Mouse (Mus musculus): ENCODE data around the gene Spata1.
"Not testable (repeated sequence)": the region's sequence is repeated elsewhere in the genome, so short reads cannot be mapped to it uniquely, and the experiment has no call there.

Gene Spata1

GRCm38 (mm10) chr3:146450371-146450841 is 49.1 kb downstream of the Spata1 start:
- DNase-seq, result peak; percentile 81 to 84

GRCm38 (mm10) chr3:146449745-146450250 is 49.8 kb downstream of the Spata1 start, which contains the start of gene Ctbs:
TSS of gene Ctbs (plus strand) at chr3:146449795.
- DNase-seq, result no peak

- DNase-seq, result no peak
Observed at GRCm38 (mm10) chr3:146448969-146449368, 50.6 kb downstream of the Spata1 start.

GRCm38 (mm10) chr3:146448372-146448771 is 51.2 kb downstream of the Spata1 start:
- DNase-seq, result no peak

- DNase-seq, result no peak
Observed at GRCm38 (mm10) chr3:146447598-146447997, 52.0 kb downstream of the Spata1 start.

- DNase-seq, result no peak
Observed at GRCm38 (mm10) chr3:146447156-146447555, 52.4 kb downstream of the Spata1 start.

GRCm38 (mm10) chr3:146444880-146445279 is 54.7 kb downstream of the Spata1 start:
- no peak for DNase-seq

- no peak for DNase-seq
Observed at GRCm38 (mm10) chr3:146443380-146443779, 56.2 kb downstream of the Spata1 start.

GRCm38 (mm10) chr3:146442936-146443335 is 56.6 kb downstream of the Spata1 start:
- no peak for DNase-seq

- DNase-seq, result no peak
Observed at GRCm38 (mm10) chr3:146442484-146442883, 57.1 kb downstream of the Spata1 start.

- DNase-seq, result no peak
Observed at GRCm38 (mm10) chr3:146440422-146440821, 59.1 kb downstream of the Spata1 start.

GRCm38 (mm10) chr3:146440011-146440410 is 59.5 kb downstream of the Spata1 start:
- no peak for DNase-seq

- DNase-seq, result no peak
Observed at GRCm38 (mm10) chr3:146436114-146436513, 63.4 kb downstream of the Spata1 start.

- no peak for DNase-seq
Observed at GRCm38 (mm10) chr3:146435533-146435932, 64.0 kb downstream of the Spata1 start.

- DNase-seq, result no peak
Observed at GRCm38 (mm10) chr3:146434686-146435085, 64.9 kb downstream of the Spata1 start.

- no peak for DNase-seq
Observed at GRCm38 (mm10) chr3:146433681-146434350, 65.7 kb downstream of the Spata1 start.

GRCm38 (mm10) chr3:146433063-146433462 is 66.5 kb downstream of the Spata1 start:
- not testable (repeated sequence) for DNase-seq

GRCm38 (mm10) chr3:146426489-146426888 is 73.1 kb downstream of the Spata1 start:
- no peak for DNase-seq

- DNase-seq, result no peak
Observed at GRCm38 (mm10) chr3:146425902-146426301, 73.7 kb downstream of the Spata1 start.

- no peak for DNase-seq
Observed at GRCm38 (mm10) chr3:146424306-146424900, 75.2 kb downstream of the Spata1 start.

GRCm38 (mm10) chr3:146423710-146424109 is 75.8 kb downstream of the Spata1 start:
- DNase-seq, result no peak

GRCm38 (mm10) chr3:146421787-146422186 is 77.8 kb downstream of the Spata1 start:
- no peak for DNase-seq

GRCm38 (mm10) chr3:146419992-146420537 is 79.5 kb downstream of the Spata1 start:
- DNase-seq, result no peak

- DNase-seq, result no peak
Observed at GRCm38 (mm10) chr3:146419534-146419933, 80.0 kb downstream of the Spata1 start.
